Mouse (Mus musculus) heart, adult 2 months (tissue): Measurements from ENCODE around the gene Eif3g. TPM values are rescaled to one million over a fixed set of nuclear protein-coding genes. Genes with fewer than 3 reads are reported as not detected.

Source experiments
- DNase-seq, 2 experiments: peaks; one replicate each; pipeline ENCODE4 v3.0.0; 2021
- H3K27ac ChIP-seq: fragments of 200-600 bp; 2 replicates; pipeline ENCODE4 v1.8.1; 2022
- H3K27me3 ChIP-seq: fragments of 200-500 bp; 2 replicates; pipeline ENCODE4 v1.6.1; 2012; ENCODE audit warnings: mild to moderate bottlenecking, low read length, inconsistent platforms, mixed read lengths; ENCODE audit not compliant: control insufficient read depth, insufficient read depth
- H3K36me3 ChIP-seq: fragments of 200-500 bp; 2 replicates; pipeline ENCODE4 v1.6.1; 2012; ENCODE audit warnings: low read length, inconsistent platforms; ENCODE audit not compliant: control insufficient read depth, insufficient read depth
- H3K4me1 ChIP-seq: fragments of 200-500 bp; 2 replicates; pipeline ENCODE4 v1.6.1; 2011; ENCODE audit warnings: low read length; ENCODE audit not compliant: control insufficient read depth, insufficient read depth
- H3K4me3 ChIP-seq: fragments of 200-600 bp; 2 replicates; pipeline ENCODE4 v1.8.1; 2022
- H3K79me2 ChIP-seq: fragments of 200-500 bp; replicated peaks from 2 replicates; pipeline ENCODE4 v1.6.1; 2012; ENCODE audit warnings: mild to moderate bottlenecking, inconsistent platforms, low read length, moderate library complexity, mixed read lengths; ENCODE audit not compliant: control insufficient read depth, insufficient read depth
- H3K9ac ChIP-seq: fragments of 200-500 bp; 2 replicates; pipeline ENCODE4 v1.6.1; 2012; ENCODE audit warnings: low read depth, mild to moderate bottlenecking, control low read depth, inconsistent platforms, low read length, mixed read lengths
- CTCF ChIP-seq: fragments of 200-600 bp; IDR thresholded peaks from 2 replicates; pipeline ENCODE4 v1.8.1; 2022; ENCODE audit warnings: antibody characterized with exemption, mild to moderate bottlenecking, moderate library complexity
- EP300 ChIP-seq: fragments of 200-500 bp; IDR thresholded peaks from 2 replicates; pipeline ENCODE4 v1.6.1; 2011; ENCODE audit warnings: low read depth, low read length, control low read depth; ENCODE audit not compliant: insufficient read depth
- POLR2A ChIP-seq: fragments of 200-500 bp; IDR thresholded peaks from 2 replicates; pipeline ENCODE4 v1.6.1; 2011; ENCODE audit warnings: mild to moderate bottlenecking, low read depth, low read length, control low read depth; ENCODE audit not compliant: insufficient read depth
- WGBS: fragments of 180-500 bp; shearing (Covaris S2); methylation state at CpG from one replicate; pipeline ENCODE4 v1.1.7; 2018; 5-methylcytosine and 5-hydroxymethylcytosine counted together
- intact Hi-C: fragments of 180-260 bp; cut with DNase I; formaldehyde crosslinking; loops from one replicate; pipeline ENCODE4 v1.15.1; 2025
- polyA plus RNA-seq: library from polyadenylated mRNA; depleted of rRNA; stranded (reverse); fragments of >200 nt; gene quantifications from 2 replicates; pipeline ENCODE4 v1.2.3, GENCODE M21; 2012
- total RNA-seq, 2 experiments: library from RNA; stranded (reverse); gene quantifications; 2 replicates each; pipeline ENCODE4 v1.2.3; 2021

Gene Eif3g
- total and polyA plus RNA-seq, 3 experiments: 69.6 to 113 (median 101) TPM

GRCm38 (mm10) chr9:20870211-20871173, 27.9 kb downstream of the Eif3g start:
- Histone ChIP-seq H3K36me3 (no peaks in the 10 kb centered on the region), H3K27me3 (no peaks in the 10 kb centered on the region), H3K4me1 (no peaks in the 10 kb centered on the region; the same call in 1 of the 2 replicates), H3K9ac (no peak overlapping the region), H3K27ac (no peak overlapping the region), H3K4me3 (no peak overlapping the region), H3K79me2 (no peaks in the 10 kb centered on the region)
- 77% methylated on average over 12 of the region's 12 CpGs for WGBS
- TF ChIP-seq EP300 (no peak), CTCF (peak; percentile 20; the same call in 1 of the 2 replicates), POLR2A (no peak)
- DNase-seq: no peak
- intact Hi-C loops: no loop called here

- Histone ChIP-seq H3K4me3 (peak overlapping the region; percentile 52), H3K27me3 (no peaks in the 10 kb centered on the region), H3K36me3 (no peaks in the 10 kb centered on the region), H3K9ac (peak overlapping the region; percentile 69), H3K79me2 (no peaks in the 10 kb centered on the region), H3K27ac (peak overlapping the region; percentile 12), H3K4me1 (no peaks in the 10 kb centered on the region; the same call in 1 of the 2 replicates)
- 6% methylated on average over 19 of the region's 19 CpGs for WGBS
- TF ChIP-seq POLR2A (no peak), CTCF (no peak), EP300 (no peak)
- DNase-seq: peak in 1 of 2 experiments; percentile 33
- intact Hi-C loops: no loop called here
Measured at GRCm38 (mm10) chr9:20869246-20869645, 29.2 kb downstream of the Eif3g start.

- intact Hi-C loops: no loop called here
- Histone ChIP-seq H3K4me1 (no peaks in the 10 kb centered on the region; the same call in 1 of the 2 replicates), H3K27me3 (no peaks in the 10 kb centered on the region), H3K27ac (peak within 1 kb of the TSS; percentile 12), H3K36me3 (no peaks in the 10 kb centered on the region), H3K9ac (peak within 1 kb of the TSS; percentile 69), H3K4me3 (peak within 1 kb of the TSS; percentile 52), H3K79me2 (no peaks in the 10 kb centered on the region)
- WGBS: 5% methylated on average over 53 of the region's 53 CpGs
- peak; percentile 74 to 75 for DNase-seq
- TF ChIP-seq CTCF: no peak
- TF ChIP-seq POLR2A: peak; percentile 45; the same call in 1 of the 2 replicates
Measured at GRCm38 (mm10) chr9:20868448-20869001, 29.9 kb downstream of the Eif3g start, which contains the start of gene A230050P20Rik. A230050P20Rik (plus strand) TSS chr9:20868642.

GRCm38 (mm10) chr9:20866879-20867278, 31.5 kb downstream of the Eif3g start:
- Histone ChIP-seq H3K9ac (no peak overlapping the region), H3K79me2 (no peaks in the 10 kb centered on the region), H3K36me3 (no peaks in the 10 kb centered on the region), H3K27me3 (no peaks in the 10 kb centered on the region), H3K27ac (no peak overlapping the region), H3K4me3 (no peak overlapping the region), H3K4me1 (no peaks in the 10 kb centered on the region; the same call in 1 of the 2 replicates)
- 57% methylated on average over 3 of the region's 3 CpGs for WGBS
- intact Hi-C loops: no loop called here
- TF ChIP-seq EP300 (no peak), POLR2A (no peak), CTCF (no peak)
- no peak for DNase-seq

GRCm38 (mm10) chr9:20862225-20862624, 36.2 kb downstream of the Eif3g start:
- Histone ChIP-seq H3K27me3 (no peaks in the 10 kb centered on the region), H3K36me3 (no peaks in the 10 kb centered on the region), H3K27ac (no peak overlapping the region), H3K79me2 (no peaks in the 10 kb centered on the region), H3K9ac (no peak overlapping the region), H3K4me3 (no peak overlapping the region), H3K4me1 (no peaks in the 10 kb centered on the region)
- no peak for TF ChIP-seq CTCF
- no peak for TF ChIP-seq EP300
- TF ChIP-seq POLR2A: no peak
- DNase-seq: no peak
- intact Hi-C loops: no loop called here
- 57% methylated on average over 4 of the region's 4 CpGs for WGBS

GRCm38 (mm10) chr9:20861821-20862220, 36.6 kb downstream of the Eif3g start:
- H3K4me1 ChIP-seq: no peaks in the 10 kb centered on the region
- no peaks in the 10 kb centered on the region for H3K27me3 ChIP-seq
- intact Hi-C loops: no loop called here
- H3K27ac ChIP-seq: no peak overlapping the region
- TF ChIP-seq EP300 (no peak), POLR2A (no peak), CTCF (peak; percentile 65)
- no peaks in the 10 kb centered on the region for H3K79me2 ChIP-seq
- WGBS: 8% methylated on average over 4 of the region's 4 CpGs
- no peak overlapping the region for H3K9ac ChIP-seq
- H3K36me3 ChIP-seq: no peaks in the 10 kb centered on the region
- H3K4me3 ChIP-seq: no peak overlapping the region
- DNase-seq: no peak
